In the genomic region with DNA sequence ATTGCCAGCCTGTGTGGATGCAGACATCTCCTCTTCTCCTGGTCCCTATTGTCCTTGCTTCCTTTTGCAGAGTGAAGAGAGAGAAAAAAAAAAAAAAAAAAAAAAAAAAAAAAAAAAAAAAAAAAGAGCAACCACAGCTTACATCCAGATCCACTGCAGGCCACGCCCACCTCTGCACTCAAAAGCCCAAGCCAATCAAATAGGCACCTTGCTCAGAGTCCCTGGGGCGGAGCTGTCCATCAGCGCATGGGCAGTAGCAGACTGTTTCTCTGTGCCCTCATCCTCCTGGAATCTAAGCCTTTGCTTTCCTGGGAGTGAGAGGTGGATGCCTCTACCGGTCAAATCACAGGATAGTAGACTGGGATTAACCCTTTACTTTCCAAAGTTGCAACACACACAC, we compare ENCODE assay signal across 10 mouse cellular contexts.
A peak's percentile ranks its signal among the peaks of the same experiment; 100 is the strongest.
DNase-seq lines count a peak whose midpoint lies in the region; ATAC-seq and TF ChIP-seq lines count a peak whose summit lies in the region.
"Had no signal": no experiment of that assay in that cellular context is flagged by ENCODE, and none has a peak within 500 bp of the region (broad histone marks: within the 10 kb centered on the region; RNA-seq: fewer than 3 reads in every experiment).

No protein-coding gene starts in this region.

- no peak overlapping the region for H3K4me3 ChIP-seq in embryonic facial prominence, embryonic 14.5 days (ENCODE audit: low read depth, low read length)
- H3K4me3 ChIP-seq in intestine, embryonic 16.5 days (ENCODE audit: low read length), result no peak overlapping the region
- no peak overlapping the region for H3K4me3 ChIP-seq in stomach, postnatal 0 days (ENCODE audit: low read depth, low read length)
- no peak overlapping the region for H3K4me3 ChIP-seq in liver, embryonic 12.5 days
- H3K4me3 ChIP-seq: embryonic facial prominence, embryonic 12.5 days had no signal

- peak; percentile 70; the same call in 1 of the 2 replicates for ATAC-seq in embryonic facial prominence, embryonic 14.5 days (ENCODE audit: low read depth)
- ATAC-seq in intestine, embryonic 16.5 days, result peak; percentile 50; the same call in 1 of the 2 replicates
- ATAC-seq in stomach, postnatal 0 days (ENCODE audit: low FRiP score, low TSS enrichment), result peak; percentile 56; the same call in 1 of the 2 replicates
- ATAC-seq in liver, embryonic 12.5 days, result no peak

- no peak overlapping the region for H3K27ac ChIP-seq in embryonic facial prominence, embryonic 14.5 days (replicated peaks; ENCODE audit: low read depth, low read length)
- no peak overlapping the region for H3K27ac ChIP-seq in intestine, embryonic 16.5 days (ENCODE audit: low read length)
- H3K27ac ChIP-seq in stomach, postnatal 0 days (replicated peaks), result no peak overlapping the region
- H3K27ac ChIP-seq in liver, embryonic 12.5 days, result no peak overlapping the region
- H3K27ac ChIP-seq: embryonic facial prominence, embryonic 12.5 days; liver, embryonic 14.5 days had no signal

- no peaks in the 10 kb centered on the region for H3K36me3 ChIP-seq in embryonic facial prominence, embryonic 14.5 days (ENCODE audit: control insufficient read depth, insufficient read depth, low read length)
- H3K36me3 ChIP-seq in intestine, embryonic 16.5 days (ENCODE audit: control insufficient read depth, insufficient read depth, low read length), result no peaks in the 10 kb centered on the region
- no peaks in the 10 kb centered on the region for H3K36me3 ChIP-seq in stomach, postnatal 0 days (ENCODE audit: control insufficient read depth, insufficient read depth, low read length)
- H3K36me3 ChIP-seq in liver, embryonic 12.5 days, result no peaks in the 10 kb centered on the region
- H3K36me3 ChIP-seq: embryonic facial prominence, embryonic 12.5 days had no signal

- no peak overlapping the region for H3K9ac ChIP-seq in embryonic facial prominence, embryonic 14.5 days (ENCODE audit: low read depth, low read length)
- H3K9ac ChIP-seq in intestine, embryonic 16.5 days (ENCODE audit: low read depth, low read length), result no peak overlapping the region
- H3K9ac ChIP-seq in stomach, postnatal 0 days (ENCODE audit: low read length), result no peak overlapping the region
- H3K9ac ChIP-seq in liver, embryonic 12.5 days, result no peak overlapping the region
- H3K9ac ChIP-seq: embryonic facial prominence, embryonic 12.5 days; liver, embryonic 14.5 days had no signal

- no peaks in the 10 kb centered on the region; the same call in 1 of the 2 replicates for H3K4me1 ChIP-seq in embryonic facial prominence, embryonic 14.5 days (ENCODE audit: control insufficient read depth, insufficient read depth, low read length)
- no peaks in the 10 kb centered on the region for H3K4me1 ChIP-seq in intestine, embryonic 16.5 days (ENCODE audit: control insufficient read depth, insufficient read depth, low read length)
- H3K4me1 ChIP-seq in stomach, postnatal 0 days (replicated peaks; ENCODE audit: control insufficient read depth, insufficient read depth), result no peaks in the 10 kb centered on the region
- no peaks in the 10 kb centered on the region for H3K4me1 ChIP-seq in liver, embryonic 12.5 days

- H3K27me3 ChIP-seq in embryonic facial prominence, embryonic 14.5 days (replicated peaks; ENCODE audit: control insufficient read depth, insufficient read depth, low read length), result no peaks in the 10 kb centered on the region
- no peaks in the 10 kb centered on the region for H3K27me3 ChIP-seq in intestine, embryonic 16.5 days (replicated peaks; ENCODE audit: control insufficient read depth, insufficient read depth, low read length)
- H3K27me3 ChIP-seq in stomach, postnatal 0 days (ENCODE audit: control insufficient read depth, insufficient read depth, low read length), result no peaks in the 10 kb centered on the region
- no peaks in the 10 kb centered on the region for H3K27me3 ChIP-seq in liver, embryonic 12.5 days (replicated peaks)
- H3K27me3 ChIP-seq: embryonic facial prominence, embryonic 12.5 days had no signal

- intact Hi-C loops in heart, postnatal 36 days (cut with DNase I), result no loop called here

- TF ChIP-seq CTCF in stomach, postnatal 0 days (IDR thresholded peaks at IDR 0.05; ENCODE audit: low read depth), result no peak

- TF ChIP-seq EP300 in stomach, postnatal 0 days (optimal IDR thresholded peaks at IDR 0.05), result no peak

- 40% methylated on average over 4 of the region's 4 CpGs for WGBS in embryonic facial prominence, embryonic 14.5 days
- WGBS in intestine, embryonic 16.5 days, result 29% methylated on average over 4 of the region's 4 CpGs
- WGBS in stomach, postnatal 0 days, result 20% methylated on average over 4 of the region's 4 CpGs
- WGBS in liver, embryonic 12.5 days (ENCODE audit: insufficient replicate concordance), result 43% methylated on average over 4 of the region's 4 CpGs

- H3K4me2 ChIP-seq in embryonic facial prominence, embryonic 14.5 days (ENCODE audit: low read depth, low read length), result no peak overlapping the region
- H3K4me2 ChIP-seq in intestine, embryonic 16.5 days (ENCODE audit: low read depth, low read length), result no peak overlapping the region
- no peak overlapping the region for H3K4me2 ChIP-seq in stomach, postnatal 0 days (replicated peaks; ENCODE audit: low read depth)
- no peak overlapping the region for H3K4me2 ChIP-seq in liver, embryonic 12.5 days
- H3K4me2 ChIP-seq: embryonic facial prominence, embryonic 12.5 days had no signal

- no peaks in the 10 kb centered on the region for H3K9me3 ChIP-seq in embryonic facial prominence, embryonic 14.5 days (ENCODE audit: control insufficient read depth, low read length)
- no peaks in the 10 kb centered on the region for H3K9me3 ChIP-seq in intestine, embryonic 16.5 days (ENCODE audit: control insufficient read depth, low read length)
- no peaks in the 10 kb centered on the region for H3K9me3 ChIP-seq in stomach, postnatal 0 days (ENCODE audit: control insufficient read depth, low read length)
- H3K9me3 ChIP-seq in liver, embryonic 12.5 days (replicated peaks), result no peaks in the 10 kb centered on the region
- H3K9me3 ChIP-seq: embryonic facial prominence, embryonic 12.5 days had no signal

- peak; percentile 50 for DNase-seq in lung, postnatal 10 days
- DNase-seq in lung, postnatal 25 days (ENCODE audit: low spot score), result no peak
- peak; percentile 77 for DNase-seq in embryonic facial prominence, embryonic 14.5 days (ENCODE audit: low spot score)
- DNase-seq in stomach, postnatal 0 days (ENCODE audit: low spot score), result peak; percentile 38
- no peak for DNase-seq in thymus, postnatal 4 days
- DNase-seq in heart, postnatal 36 days, result no peak

Comparison
In these comparisons a context has a peak if more than half of its experiments do, and no peak if none do; other contexts are left out.
1. DNase-seq: peak in lung, postnatal 10 days (single experiment), embryonic facial prominence, embryonic 14.5 days (single experiment) and stomach, postnatal 0 days (single experiment); none in lung, postnatal 25 days (single experiment), thymus, postnatal 4 days (single experiment) and heart, postnatal 36 days (0 of 2).